Mouse (Mus musculus) induced T-regulatory cell, adult 2 months (primary cell): ENCODE measurements around the gene Efhc1.
"Not testable (repeated sequence)": the region's sequence is repeated elsewhere in the genome, so short reads cannot be mapped to it uniquely, and the experiment has no call there.

ENCODE experiments used
- DNase-seq: peaks from one replicate; pipeline ENCODE4 v3.0.0-alpha.2; 2012; ENCODE audit warnings: low read depth

Gene Efhc1

DNA sequence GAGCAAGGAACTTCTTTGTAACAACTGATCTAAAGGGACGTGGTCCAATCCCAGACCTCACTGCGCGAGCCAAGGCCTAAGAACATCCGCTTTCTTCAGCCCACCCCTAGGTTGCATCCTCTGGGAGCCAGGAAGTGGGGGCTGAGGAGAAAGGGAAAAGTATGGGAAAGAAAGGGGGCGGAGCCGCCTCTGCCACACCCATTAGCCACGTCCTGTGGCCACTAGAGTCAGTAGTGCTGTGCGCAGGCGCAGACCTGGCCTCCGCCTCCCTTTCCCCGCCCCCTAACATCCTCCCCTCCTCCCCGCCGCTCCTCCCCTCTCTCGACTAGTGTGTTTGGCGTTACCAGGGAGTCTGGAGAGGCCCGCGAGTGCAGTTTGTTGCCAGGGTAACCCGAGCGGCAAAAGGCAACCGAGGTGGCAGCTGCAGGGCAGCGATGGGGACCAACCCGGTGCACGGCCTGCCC lies at the start of gene Efhc1:
TSS of gene Efhc1 (plus strand) at position 327 of the 464 bp plus-strand sequence.
- peak; percentile 92 for DNase-seq

DNA sequence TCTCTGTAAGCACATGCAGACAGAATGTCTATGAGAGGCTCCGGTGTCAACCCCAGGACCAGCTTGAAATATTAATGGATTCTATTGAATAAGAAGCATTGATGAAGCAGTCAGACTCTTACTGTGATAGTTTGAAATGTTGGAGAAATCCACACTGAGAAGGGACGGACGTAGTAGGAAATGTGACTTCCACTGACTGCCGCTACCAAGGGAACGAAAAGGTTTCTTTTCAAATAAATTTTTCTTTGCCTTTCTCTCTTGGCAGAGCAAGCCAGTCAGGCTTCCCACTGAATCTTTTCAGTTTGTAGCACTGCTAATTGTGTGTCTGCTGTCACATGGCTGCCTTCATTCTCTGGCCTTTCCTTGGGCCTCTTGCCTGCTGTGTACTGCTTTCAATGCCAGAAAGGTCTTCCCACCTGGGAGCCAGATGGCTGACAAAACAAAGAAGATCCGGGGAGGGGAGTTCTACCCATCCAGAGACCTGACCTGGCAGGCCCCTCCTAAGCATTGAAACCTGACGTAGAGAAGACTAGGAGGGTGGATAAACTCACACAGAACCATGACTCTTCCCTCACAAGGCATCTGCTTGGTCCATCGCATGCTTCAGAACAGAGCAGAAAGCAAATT lies 45.8 kb upstream of the Efhc1 start:
- DNase-seq = no peak

DNA sequence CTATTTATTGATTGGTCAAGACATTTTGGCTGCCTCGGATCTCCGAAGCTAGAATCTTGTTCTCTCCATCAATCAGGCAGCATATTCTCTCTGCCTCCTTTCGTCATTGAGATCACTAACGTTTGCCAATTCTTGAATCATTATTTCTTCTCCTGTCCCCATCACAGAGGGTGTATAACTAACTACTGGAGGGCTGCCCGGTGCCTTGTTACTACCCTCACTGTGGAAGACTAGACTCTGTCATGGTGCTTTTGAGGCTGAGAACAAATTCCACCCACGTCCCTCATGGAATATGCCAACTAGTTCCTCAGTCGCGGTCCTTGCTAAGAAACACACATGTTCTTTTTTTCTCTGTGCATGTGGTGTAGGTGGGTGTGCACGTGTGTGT lies 45.3 kb upstream of the Efhc1 start:
- no peak for DNase-seq

DNA sequence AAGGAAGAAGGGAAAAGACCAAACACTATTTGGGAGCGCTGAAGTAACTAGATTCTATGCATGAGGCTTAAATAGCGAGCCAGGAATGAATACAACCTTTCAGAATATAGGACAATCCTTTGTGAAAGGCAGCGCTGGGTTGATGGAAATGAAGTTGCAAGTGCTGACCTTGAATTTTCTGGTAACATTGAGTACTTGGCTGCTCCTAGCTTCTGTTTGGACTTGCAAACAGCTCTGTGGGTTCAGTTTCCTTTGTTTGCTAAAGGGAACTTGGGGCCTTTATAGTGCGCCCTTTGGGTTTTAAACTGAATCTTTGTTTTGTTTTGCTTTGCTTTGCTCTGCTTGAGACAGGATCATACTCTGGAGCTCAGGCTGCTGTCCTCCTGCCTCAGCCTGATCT lies 42.9 kb upstream of the Efhc1 start:
- DNase-seq = no peak

DNA sequence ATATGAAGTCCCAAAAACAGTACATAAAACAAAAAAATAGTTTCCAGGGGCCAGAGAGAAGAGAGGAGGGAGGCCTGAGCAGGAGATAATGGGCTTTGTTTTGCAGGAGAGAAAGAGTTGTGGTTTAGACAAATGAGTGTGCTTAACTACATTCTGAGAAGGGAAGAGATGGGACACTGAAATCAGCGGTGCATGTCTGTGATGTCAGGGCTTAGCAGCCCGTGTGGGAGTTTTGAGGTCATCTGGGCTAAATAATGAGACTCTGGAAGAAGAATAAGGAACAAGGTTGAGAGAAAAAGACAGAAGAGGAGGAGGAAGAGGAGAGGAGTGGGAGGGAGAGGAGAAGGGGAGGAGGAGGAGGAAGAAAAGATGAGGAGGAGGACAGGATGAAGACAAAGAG lies 39.3 kb upstream of the Efhc1 start:
- peak; percentile 70 for DNase-seq

DNA sequence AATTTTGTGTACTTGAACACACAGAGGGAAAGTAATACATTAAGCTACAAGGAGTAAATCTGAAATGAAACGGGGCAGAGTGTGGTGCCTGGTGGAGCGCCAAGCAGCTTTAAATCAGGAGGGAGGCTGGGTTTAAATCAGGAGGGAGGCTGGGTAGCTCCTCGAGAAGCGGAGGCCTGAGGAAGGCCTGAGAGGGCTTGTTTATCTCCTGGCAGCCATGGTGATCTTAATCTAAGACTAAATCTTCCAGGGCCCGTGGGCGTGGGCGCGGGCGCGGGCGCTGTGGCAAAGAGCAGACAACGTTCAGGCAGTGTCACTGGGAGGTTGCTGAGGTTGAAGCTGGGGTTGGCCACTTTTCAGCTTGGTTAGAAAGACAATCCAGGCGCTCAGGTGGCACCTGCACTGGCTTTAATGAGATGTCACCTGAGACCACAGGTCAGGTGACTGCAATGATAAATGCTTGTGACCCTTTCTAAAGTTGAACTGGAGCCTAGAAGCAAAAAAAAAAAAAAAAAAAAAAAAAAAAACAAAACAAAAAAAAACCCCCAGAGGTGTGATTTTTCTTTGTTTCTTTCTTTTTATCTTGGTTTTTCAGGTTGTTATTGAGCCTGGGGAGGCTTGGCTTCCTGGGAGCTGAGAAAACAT lies 38.8 kb upstream of the Efhc1 start:
- DNase-seq = peak; percentile 88

DNA sequence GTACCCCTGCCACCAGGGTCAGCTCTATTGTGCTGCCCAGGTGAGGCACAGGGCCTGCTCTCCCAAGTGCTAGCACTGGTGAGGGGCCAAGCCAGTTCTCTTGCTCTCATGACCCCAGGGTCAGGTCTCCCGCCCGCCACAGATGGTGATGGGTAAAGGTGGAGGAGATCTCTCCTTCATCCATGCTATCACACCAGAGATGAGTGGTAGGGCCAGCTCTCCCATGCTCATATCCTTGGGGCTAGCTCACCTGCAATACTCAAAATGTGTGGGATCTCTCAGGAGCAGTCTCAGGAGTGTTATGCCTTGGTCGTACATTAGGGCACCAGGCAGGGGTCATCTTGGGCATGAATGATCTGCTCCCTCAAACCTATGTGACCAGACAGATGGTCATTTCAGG lies 36.7 kb upstream of the Efhc1 start:
- DNase-seq = no peak

DNA sequence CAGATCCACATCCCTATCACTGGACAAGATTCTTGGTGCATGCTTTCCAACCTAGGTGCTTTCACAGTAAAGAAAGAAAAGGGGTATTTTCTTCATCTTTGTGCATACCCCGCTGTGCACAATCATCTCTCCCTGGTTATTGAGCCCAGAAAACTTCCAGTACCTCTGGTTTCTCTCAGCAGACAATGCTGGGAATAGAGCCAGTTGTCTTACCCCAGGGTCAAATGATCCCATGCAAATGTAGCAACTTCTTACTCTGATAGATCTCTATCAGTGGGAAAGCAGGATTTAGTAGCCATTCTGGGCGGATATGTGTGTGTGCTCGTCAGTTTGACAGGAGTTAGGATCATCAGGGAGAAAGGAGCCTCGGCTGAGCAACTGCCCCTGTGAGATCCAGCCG lies 35.8 kb upstream of the Efhc1 start:
- DNase-seq = no peak

DNA sequence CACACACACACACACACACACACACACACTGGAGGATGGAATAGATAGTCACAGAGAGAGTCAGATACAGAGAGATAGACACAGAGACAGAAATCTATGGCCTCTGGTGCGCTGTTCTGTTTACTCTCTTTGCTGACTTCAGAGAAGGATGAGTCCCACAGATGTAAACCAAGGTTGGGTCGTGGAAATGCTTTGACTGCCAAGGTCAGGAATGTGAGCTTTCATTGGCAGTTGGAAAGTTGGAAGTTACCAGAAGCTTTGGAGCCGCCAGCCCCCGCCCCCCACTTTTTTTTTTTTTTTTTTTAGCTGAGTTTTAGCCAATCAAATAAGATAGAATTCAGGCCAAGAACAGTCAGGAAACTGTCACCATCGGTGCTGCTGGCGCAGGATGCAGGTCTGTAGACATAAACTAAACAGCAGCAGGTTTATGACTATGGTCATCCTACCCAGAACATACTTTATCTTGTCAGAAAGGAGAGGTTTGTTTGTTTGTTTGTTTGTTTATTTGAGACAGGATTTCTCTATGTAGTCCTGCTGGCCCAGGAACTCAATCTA lies 33.9 kb upstream of the Efhc1 start:
- DNase-seq = no peak

DNA sequence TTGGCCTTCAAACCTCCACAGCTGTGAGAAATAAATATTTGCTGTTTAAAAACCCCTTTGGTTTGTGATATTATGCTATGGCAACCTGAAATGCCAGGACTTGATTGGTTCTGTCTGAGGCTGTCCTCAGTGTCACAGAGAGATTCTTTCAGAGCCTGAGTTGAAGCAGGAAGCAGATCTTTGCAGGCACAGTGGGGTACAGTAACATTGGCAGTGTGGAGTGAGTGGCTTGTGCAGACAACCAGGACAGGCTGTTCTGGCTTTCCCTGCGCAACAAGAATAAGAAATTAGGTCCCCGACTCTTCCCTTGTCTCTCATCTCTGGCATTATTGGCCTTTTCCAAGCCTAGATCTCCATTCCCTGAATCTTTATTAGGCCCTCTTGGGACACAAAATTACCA lies 31.7 kb upstream of the Efhc1 start:
- no peak for DNase-seq

DNA sequence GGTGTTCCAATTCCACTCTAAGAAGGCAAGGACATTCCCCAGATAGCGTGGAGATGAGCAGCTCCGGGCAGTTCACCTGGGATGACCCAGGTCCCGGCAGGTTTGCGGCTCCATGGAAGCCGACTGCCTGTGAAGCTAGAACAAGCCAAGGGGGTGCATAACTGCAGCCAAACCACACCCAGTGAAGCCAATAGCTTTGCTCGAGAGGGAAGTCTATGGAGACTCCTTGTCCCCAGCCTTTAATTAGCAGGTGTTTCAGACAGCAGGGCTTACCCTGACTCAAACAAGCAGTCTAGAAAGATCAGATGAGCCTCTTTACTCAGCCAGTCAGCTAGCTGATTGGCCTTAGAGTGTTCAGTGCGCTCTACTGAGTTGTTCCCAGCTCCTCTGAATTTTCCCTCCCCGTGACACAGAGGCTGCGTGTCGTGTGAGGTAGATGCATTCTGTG lies 30.3 kb upstream of the Efhc1 start:
- no peak for DNase-seq

DNA sequence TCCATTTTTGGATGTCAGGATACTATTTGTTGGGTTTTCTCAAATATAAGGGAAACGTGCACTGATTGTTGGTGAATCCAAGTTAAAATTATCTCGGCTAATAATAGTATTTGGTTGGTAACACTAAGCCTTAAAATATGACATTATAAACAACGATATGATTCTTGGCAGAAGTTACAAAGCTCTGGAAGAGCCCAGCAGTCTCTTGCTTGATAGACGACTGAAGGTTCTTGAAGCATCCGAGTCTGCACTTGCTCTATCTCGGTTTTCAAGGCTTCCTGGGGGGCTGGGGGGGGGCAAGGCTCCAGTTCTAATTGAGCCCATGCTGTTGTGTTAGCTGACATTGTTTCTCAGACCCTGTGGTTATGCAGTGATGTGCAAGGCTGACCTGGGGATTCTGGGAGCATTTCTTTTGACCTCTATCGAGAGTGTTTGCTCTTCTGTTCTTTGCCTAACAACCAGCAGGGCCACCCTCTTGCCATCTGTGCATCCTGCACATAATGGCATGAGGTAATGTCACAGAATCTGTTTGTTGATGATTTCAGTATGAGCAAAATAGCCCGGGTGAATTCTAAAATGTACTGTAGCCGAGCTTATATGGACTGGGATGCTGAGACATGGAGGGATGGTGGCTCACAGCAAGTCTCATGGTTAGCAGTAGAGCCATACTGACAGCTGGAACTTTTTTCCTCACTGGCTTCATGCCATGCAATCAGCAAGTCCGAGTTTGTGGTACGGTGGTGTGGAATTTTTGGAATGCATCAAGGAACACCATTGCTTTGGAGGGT lies 28.6 kb upstream of the Efhc1 start:
- no peak for DNase-seq

DNA sequence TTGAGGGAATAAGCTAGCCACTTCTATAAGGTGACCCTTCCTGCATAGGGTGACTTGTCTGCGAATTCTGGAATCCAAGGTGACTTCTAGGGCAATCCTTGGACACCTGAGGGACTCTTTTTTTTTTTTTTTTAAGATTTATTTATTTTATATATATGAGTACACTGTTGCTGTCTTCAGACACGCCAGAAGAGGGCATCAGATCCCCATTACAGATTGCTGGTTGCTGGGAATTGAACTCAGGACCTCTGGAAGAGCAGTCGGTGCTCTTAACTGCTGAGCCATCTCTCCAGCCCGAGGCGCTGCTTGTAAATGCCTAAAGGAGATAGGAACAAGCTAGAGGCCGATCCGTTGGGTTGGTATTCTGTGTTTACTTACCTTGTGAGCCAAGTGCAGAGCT lies 26.1 kb upstream of the Efhc1 start:
- not testable (repeated sequence) for DNase-seq

DNA sequence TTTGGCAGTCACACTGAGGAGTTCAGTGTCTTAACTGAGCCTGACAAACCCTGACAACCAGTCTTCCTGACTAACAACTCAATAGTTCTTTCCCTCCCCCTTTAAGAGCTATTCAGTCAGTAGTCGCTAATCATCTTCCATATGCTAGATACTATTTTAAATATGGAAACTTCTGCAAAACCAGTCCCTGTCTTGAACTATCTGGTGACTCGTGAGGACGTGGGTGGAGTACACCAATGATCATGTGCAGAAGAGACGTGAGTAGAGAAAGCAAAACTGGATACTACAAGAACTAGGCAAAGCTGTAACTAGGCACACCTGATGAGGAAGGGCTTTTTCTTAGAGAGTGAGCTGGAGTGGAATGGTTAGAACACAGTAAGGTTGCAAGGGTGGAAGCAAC lies 25.5 kb upstream of the Efhc1 start:
- DNase-seq = peak; percentile 47

DNA sequence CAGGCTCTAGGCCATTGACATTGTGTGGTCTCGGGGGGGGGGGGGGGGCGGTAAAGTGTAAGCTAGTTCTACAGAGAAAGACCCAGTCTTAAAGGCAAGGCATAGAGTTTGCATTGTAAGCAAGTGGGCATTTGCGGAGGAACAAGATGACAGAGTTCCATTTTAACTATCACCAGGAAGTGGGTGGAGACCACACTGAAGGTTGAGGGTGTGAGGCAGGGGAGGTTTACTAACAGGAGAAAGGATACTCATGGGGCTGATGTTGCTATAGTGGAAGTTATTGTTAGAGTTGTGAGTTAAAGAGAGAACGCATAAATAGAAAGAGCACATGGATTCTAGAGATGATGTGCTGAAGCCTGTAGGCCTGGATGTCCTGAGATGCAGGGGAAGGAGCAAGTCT lies 25.1 kb upstream of the Efhc1 start:
- DNase-seq = peak; percentile 43

DNA sequence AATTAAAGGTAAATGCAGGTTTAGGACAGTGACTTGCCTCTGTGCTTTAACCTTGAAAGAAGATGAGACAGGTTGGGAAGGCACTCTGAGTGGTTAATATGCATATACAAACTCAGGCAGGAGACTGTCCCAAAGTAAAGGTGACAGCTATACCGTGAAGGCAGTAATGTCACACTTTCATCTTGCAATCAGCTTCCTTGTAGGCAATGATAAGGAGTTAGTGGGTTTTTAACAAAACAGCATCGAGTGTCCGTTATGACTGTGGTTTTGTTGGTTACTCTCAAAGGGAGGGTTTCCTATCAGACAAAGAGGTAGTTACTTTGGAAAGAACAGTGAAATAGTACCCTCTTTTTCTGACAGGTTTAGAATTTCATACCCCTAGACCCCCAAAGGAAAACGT lies 22.9 kb upstream of the Efhc1 start:
- DNase-seq = no peak

DNA sequence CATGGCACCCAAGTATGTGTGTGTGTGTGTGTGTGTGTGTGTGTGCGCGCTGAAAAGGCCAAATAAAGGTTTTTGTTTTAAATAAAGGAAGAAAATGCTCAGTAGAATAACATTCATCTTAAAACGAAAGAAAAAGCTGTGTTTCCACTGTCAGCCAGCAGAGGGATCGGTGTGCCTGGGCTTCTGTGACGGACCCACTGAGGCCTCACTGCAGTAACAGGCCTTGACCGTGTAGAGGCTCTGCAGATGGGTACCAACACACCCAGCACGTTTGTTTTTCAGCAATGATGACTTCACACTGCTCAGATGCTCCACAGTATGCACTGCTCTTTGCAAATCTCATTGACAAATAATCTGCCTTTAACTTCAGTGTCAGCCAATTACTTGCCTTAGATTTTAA lies 18.0 kb upstream of the Efhc1 start:
- DNase-seq = peak; percentile 82

DNA sequence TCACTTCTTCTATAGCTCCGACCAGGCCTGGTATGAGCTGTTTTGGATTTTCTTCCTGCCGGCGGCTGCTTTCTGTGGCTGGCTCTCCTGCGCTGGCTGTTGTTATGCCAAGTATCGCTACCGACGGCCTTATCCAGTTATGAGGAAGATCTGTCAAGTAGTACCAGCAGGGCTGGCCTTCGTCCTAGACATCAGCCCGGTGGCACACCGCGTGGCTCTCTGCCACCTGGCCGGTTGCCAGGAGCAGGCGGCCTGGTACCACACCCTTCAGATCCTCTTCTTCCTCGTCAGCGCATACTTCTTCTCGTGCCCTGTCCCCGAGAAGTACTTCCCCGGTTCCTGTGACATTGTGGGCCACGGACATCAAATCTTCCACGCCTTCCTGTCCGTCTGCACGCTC lies 16.3 kb upstream of the Efhc1 start:
- DNase-seq = no peak

DNA sequence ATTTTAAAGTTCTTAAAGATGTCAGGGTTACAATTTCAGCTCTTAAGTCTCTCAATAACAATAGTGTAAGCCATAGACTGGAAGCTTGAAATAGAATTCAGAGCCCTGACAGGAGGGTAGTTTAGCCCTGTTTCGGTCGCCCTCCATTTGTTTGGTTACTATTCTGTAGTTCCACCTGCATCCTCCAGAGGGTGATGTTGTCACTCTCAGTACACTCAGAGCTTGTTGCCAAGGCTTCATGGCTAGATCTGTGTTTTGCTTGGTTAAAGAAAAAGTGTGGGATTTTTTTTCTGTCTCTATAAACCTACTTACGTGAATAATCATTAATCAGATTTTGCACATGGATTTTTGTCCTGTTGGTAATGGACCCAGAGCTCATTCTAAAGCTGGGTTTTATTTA lies 12.4 kb upstream of the Efhc1 start:
- peak; percentile 85 for DNase-seq

DNA sequence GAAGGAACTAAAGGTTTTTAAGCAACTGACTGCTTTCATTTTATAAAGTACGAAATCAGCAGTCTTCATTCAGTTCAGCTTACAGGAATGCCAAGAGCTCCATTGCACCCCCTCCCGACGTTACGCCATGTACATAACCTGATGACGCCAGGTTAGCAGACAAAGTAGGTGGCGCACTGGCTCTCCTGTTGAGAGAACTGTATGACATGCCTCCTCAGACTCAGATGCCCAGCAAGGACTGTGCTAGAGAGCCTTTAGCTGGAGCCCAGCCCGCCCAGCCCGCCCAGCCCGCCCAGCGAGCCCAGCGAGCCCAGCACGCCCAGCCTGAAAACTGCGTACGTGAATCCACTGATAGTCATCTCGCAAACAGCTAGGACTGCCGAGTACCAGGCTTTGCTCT lies 11.3 kb upstream of the Efhc1 start:
- no peak for DNase-seq

DNA sequence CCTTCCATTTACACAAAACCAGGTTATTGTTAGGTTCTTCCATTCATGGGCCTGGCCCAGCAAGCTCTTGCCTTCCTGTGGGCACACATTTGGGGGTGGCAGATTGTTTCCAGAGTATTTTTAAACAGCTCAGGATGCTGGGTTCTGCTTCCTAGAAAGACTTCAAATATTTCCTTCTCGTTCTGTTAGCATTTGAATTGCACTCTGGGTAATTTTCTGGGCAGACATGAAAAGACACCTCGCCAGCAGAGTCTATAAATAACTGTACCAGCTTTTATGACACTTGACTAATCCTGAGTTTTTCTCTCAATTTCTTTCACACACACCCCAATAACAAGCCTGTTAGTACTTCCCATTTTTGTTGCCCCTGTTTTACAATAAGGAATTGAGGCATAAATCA lies 10.1 kb upstream of the Efhc1 start:
- no peak for DNase-seq

DNA sequence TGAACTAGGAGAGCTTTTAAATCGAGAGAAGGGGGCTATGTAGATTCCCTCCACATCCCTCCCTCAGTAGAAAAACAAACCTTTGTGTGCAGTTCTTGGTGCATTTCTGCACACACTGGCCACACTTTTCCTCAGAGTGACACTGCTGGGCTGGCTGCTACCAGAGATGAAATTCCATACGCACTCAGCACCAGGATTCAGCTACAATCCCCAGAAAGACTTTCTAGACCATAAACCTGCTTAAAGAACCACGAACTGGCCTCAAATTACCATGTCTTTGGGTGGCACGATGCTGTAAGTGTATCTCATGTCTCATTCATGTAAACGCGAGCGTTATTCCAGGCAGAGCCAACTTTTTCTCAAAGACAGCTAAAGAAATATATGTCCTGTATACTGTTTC lies 9.6 kb upstream of the Efhc1 start:
- no peak for DNase-seq

DNA sequence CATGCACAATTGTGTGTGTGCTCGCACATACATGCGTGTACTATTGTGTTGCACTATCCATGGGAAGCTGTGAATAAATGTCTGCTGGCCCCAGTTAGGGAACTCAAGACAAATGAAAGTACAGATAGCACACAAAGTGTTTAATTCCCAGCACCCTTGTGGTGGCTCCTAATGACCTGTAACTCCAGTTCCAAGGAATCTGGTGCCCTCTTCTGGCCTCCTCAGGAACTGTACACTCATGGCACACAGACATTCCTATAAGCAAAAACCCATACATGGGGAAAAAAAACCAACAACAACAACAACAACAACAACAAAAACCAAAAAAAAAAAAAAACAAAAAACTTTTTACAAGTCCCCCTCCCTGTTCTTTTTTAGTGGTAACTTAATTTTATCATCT lies 8.4 kb upstream of the Efhc1 start:
- no peak for DNase-seq
